Mouse (Mus musculus) frontal cortex, postnatal 10 days (tissue): ENCODE results near the gene Gpld1.
A peak's percentile ranks its signal among the peaks of the same experiment; 100 is the strongest.
"Not testable (repeated sequence)": the region's sequence is repeated elsewhere in the genome, so short reads cannot be mapped to it uniquely, and the experiment has no call there.

Experiments
- DNase-seq, 2 experiments: peaks; one replicate each; pipeline ENCODE4 v3.0.0; 2022; ENCODE audit warnings: low spot score in 2 of 2, mixed read lengths in 1 of 2

Gene Gpld1

DNA sequence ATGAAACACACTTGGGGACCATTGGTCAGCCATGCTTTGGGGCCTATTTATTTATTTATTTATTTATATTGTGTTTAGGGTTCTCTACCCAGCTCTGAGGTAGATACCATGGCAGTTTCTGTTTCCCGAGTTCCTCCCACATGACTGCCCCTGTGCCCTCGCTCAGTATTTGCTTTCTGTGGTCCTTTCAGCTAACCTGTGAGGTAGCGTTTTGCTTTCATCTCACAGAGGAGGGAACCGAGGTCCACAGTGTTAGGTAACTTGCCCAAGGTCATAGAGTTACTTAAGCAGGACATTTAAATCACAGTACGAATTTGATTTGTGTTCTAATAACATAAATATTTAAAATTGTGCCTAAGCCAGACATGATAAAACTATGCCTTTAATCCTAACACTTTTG, 4.2 kb downstream of the Gpld1 start:
- DNase-seq, result no peak

DNA sequence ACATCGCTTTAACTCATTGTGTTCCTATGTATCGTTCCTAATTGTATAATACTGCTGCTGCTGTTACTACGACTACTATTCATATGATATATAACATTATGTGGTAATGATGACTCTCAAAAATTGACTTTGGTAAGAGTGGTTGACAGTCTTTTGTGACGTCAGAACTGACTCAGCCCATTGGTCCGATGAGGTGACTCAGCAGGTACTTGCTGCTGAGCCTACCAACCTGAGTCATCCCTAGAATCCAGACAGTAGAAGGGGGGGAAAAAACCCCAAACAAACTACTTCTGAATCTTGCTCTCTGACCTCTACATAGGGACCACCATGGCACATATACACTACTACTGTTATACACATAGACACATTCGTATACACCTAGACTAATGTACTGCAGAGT, 5.9 kb downstream of the Gpld1 start:
- DNase-seq, result no peak

DNA sequence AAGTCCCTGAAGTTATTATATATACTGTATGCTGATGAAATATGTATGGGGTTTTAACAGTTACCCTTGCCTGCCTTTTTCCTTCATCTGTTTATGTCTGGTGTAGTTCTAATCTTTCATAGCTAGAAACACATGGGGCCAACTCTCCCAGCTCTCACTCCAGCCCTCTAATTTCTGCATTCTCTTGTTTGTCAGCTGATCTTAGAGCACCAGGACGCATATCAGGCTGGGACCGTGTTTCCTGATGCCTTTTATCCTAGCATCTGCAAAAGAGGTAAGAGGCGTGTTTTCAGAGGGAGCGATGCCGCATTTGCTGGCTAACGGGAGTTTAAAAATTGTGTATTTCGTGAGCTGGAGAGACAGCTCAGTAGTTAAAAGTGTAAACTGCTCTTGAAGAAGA, 9.7 kb downstream of the Gpld1 start:
- DNase-seq, result no peak

DNA sequence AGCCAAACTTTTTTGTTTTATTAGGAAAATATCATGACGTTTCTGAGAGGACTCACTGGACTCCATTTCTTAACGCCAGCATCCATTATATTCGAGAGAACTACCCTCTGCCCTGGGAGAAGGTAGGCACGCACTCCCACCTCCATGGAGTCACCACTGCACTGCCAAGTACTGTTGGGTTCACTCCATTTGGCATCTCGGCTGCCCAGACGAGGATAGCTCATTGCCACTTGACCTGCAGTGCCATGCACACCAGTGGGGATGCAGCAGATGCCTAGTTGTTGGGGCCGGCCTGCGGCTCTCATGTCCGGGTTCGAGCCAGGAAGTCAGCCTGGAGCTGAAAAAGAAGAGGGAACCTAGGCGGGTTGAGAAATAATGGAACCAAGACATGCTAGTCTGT, 12.1 kb downstream of the Gpld1 start:
- no peak for DNase-seq

DNA sequence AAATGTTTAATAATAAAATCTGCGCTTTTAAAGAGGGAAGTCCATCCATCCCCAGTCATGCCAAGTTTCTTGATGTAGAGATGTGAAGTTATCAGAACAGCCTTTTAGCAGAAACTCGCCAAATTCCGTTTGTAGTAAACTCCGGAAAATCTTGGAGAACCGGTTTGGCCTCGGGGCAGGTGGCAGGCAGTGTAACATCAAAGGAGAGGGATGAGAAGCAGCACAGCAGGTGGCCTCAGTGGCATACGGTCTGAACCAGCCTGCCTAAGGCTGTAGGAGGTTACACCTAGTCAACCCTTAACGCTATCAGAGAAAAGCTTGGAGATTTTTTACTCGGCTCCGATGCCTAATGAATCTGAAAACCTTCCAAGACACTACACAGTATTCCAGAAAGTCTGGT, 12.5 kb downstream of the Gpld1 start:
- DNase-seq, result no peak

DNA sequence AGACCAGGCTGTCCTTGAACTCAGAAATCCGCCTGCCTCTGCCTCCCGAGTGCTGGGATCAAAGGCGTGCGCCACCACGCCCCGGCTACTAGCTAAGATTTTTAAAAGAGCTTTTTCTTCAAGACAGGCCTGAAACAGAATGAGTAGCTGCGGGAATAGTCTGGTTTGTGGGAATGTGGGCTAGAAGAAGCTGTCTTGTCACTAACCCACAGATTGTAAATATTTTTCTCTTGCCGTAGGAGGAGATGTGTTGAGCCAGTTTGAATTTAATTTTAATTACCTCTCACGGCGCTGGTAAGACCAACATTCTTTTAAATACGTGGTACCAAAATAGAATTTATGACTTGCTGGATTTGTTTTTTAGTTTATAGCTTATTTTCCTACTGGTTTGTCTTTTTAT, 15.7 kb downstream of the Gpld1 start:
- DNase-seq, result no peak

DNA sequence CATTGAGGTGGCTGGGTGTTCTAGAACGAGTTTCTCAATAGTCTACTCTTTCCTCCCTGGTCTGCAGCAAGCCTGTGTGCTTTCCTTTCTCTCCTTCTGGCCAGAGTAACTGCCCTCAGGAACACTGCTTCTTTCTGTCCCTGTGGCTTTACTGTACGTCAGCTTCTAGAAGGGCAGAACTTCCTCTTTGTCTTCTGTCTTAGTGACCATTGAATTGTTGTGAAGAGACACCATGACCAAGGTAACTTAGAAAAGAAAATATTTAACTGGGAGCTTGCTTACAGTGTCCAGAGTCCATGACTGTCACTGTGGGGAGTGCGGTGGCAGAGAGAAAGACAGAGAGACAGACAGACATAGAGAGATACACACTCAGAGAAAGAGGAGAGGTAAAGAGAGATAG, 17.1 kb downstream of the Gpld1 start:
- DNase-seq, result no peak

DNA sequence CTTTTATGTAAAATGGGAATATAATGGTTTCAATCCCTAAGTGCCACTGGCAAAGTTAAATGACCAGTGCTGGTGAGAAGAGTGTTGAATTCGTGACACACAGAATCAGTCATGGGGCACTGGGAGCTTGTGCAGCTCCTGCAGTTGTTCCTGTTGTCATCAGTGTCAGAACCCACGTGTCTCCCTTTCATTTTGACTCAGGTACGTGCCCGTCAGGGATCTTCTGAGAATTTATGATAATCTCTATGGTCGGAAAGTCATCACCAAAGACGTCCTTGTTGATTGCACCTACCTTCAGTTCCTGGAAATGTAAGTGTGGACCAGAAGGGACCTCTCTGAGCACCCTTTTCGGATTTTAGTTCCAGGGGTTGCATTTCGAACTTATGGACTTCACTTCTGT, 19.2 kb downstream of the Gpld1 start:
- no peak for DNase-seq

DNA sequence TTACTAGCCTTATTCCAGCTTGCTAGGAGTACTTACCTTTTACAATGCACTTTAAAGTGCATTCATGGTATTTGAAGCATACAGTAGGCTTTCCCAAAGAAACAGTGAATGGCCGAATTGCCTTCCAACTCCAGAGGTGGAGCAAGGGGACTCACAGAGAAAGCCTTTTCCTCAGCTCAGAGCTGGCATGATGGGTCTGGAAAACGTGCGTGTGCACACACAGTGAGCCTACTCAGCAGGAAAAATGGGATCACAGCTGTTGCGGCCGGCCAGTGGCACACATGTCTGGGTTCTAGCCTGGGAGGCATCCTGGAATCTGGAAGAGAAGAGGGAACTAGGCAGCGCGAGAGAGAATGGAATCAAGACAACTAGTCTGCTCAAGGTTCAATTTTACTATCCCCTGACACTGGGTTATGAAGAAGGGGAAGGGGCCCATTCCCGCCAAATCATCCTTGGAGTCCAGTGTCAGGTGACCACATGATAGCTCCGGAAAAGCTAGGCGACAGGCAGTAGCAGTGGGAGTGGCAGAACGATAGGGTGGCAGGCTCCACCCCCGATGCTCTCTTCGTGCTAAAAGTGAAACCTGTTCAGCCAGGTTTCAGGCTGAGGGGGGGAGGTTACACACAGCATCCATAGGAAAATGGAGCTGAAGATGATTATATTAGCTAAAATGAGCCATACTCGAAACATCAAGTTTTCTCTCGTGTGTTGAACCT, 22.3 kb downstream of the Gpld1 start:
- no peak for DNase-seq

DNA sequence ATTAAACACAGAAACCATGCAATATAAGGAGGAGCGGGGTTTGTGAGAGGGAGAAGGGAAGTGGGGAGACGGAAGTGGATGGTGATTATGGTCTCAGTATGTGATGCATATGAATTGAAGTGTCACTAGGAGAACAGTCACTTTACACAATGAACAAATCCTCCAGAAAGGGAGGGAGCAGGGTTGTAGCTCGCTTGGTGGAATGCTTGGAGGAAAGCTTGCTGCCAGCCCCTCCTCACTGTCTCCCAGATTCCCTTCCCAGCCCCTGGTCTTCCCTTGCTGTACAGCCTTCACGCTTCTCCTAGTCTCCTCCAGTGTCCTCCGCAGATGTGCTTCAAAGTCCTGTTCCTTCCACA, 22.9 kb downstream of the Gpld1 start:
- no peak for DNase-seq

DNA sequence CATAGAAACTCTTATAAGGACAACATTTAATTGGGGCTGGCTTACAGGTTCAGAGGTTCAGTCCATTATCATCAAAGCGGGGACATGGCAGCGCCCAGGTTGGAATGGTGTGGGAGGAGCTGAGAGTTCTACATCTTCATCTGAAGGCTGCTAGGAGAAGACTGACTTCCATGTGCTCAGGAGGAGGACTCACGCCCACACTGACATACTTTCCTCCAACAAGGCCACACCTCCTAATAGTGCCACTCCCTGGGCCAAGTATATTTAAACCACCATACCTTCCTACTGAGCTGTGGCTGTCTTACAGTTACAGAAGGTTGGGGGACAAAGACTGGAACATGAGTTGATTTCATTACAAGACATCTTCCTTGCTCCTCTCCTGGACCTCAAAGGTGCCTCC, 28.8 kb downstream of the Gpld1 start:
- not testable (repeated sequence) for DNase-seq

DNA sequence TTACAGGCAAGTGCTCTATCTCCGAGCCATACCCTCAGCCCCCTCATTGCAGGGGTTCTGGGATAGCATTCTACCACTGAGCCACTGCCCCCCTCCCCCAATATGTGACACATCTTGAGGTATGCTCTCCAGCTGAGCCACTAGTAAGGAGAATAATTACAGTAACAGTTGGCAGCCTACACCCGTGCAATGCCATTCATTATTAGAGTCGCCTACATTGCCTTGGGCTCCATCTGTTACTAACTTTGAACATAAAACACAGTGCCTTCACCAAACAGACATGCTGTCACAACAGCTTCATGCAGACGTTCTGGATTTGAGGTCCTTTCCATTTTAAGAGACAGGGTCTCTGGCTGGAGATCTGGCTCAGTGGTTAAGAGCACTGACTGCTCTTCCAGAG, 33.4 kb downstream of the Gpld1 start:
- DNase-seq, result no peak

DNA sequence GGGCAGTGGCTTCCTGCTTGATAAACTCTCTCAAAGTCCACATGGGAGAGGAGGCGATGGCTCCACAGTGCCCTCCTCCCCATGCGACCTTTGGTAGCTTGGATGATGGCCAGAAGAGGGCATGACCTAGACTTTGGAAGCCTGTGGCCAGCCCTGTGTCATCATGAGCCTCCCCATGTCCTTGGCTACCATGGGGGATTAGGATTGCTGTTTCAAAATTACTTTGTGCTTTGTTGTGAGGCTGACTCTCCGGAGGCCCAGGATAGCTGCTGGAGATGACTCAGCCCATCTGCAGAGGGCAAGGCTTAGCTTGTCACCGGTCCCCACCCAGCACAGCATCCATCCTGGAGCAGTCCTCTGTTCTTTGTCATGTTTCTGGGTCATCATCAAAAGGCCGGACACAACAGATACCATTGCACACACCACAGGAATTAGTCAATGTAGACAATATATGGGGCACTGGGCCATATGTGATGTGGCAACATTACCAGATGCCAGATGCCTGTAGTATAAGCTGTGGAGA, 34.9 kb downstream of the Gpld1 start:
- no peak for DNase-seq

DNA sequence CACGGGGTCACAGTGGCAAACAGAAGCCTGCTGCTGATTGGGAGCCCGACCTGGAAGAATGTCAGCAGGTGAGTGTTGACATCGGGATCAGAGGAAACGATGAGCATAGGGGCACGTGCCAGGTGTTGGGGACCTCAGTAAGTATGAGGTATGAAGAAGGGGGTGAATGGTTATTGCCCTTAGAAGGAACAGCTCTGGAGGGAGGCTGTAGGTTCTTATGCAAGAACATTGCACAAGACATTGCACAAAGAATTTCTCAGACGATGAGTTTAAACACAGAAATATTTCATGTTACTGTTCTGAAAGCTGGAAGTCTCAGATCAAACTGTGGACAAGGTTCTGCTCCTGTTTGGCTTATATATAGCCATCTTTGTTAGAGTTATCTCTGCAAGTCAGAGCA, 38.1 kb downstream of the Gpld1 start:
- no peak for DNase-seq

DNA sequence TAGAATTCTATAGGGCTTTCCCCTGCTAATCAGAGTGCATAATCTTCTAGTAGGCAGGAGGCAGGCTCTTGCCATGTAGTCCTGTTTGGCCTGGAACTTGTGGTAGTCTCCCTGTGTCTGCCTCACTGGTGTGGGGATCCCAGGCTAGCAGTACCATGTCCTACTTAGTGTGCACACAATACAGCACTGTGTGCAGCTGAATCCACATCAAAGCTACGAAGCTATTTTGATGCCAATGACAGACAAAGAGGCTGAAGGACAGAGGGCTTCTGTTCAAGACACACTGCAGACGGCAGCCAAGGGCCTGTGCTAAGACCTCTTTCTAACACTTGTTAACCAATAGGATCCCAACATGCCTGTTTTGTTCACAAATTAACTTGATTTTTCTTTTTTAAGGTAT, 42.5 kb downstream of the Gpld1 start:
- peak in 1 of 2 experiments; percentile 24 for DNase-seq

DNA sequence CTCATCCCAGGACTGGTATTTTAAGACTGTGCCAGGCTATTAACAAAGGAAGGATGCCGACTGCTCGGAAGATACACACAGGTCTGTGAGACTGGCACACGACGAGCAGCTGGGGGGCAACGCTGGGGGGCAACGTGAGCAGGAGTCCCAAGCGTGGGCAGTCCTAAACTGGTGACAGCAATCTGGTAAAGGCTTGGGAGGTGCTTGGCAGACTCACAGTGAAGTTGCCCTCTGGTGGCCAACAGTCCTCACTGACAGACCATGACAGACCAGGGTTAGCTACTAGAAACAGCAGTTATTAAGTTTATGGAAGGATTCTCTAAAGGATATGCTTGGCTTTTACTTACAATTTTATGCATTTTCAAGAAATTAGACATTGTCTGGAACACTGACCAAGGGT, 45.4 kb downstream of the Gpld1 start:
- peak in 1 of 2 experiments; percentile 62 for DNase-seq

DNA sequence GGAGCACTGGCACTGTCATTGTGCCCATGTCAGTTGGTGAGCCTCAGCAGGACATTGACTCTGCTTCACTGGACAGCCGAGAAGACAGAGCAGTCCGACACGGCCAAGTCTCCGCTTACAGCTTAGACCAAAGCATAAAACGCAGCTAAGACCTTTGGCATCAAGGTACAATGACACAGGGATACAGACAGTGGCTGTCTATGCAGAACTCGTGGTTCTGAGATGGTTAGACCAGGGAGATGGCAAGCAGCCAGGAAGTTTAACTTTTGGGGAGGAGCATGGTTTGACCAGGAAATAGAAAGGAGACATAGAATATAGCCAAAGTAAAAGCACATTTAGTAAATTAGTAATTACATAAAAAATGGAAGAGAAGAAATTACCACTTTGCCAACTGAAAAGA, 46.1 kb downstream of the Gpld1 start:
- no peak for DNase-seq

DNA sequence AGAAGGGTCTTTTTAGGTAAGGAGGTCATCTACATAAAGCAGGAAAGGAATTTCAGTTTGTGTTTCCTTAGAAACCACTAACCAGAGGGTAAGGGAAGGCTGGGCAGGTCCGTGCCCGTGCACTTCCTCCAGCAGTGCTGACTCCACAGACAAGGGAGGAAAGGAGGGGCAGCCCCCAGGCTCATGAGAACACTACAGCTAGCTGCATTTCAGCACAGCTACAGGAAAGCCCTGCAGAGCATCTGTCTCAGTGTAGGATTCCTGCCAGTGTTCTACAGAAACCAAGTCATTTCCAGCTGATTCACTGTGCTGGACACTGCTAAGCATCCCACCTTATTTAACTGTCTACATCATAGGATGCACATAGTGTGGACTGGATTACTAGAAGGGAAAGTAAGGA, 50.2 kb downstream of the Gpld1 start:
- no peak for DNase-seq

DNA sequence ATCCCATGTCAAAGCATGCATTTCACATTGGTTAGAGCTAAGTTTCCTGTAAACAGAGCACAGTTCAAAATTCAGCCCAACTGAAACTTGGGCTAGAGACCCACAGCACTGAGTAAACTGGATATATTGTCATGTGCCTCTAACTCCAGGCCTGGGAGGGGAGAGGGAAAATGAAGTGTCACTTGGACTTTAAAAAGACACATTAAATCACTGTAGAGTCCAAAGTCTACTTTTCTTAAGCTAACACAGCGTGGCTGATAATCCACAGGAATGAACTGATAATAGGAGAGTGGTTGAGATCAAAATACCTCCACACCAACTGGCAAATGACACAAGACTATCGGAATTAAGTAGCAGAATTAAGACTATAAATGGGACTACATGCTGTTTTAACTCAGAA, 56.6 kb downstream of the Gpld1 start:
- DNase-seq, result no peak

DNA sequence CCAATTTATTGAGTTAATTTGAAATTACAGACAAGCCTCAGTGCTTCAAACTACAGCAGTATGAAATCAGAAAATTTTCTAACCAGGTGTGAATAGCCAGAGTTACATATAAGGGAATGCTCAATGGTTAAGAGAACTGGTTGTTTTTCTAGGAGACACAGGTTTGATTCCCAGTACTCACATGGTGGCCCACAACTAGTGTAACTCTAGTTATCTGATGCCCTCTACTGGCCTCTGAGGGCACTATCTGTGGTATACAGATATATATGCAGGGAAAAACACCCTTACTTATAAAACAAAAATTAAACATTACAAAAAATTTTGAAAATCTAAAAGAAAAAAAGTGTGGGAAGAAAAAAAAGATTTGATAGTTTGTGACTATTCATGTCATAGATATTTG, 60.0 kb downstream of the Gpld1 start:
- no peak for DNase-seq

DNA sequence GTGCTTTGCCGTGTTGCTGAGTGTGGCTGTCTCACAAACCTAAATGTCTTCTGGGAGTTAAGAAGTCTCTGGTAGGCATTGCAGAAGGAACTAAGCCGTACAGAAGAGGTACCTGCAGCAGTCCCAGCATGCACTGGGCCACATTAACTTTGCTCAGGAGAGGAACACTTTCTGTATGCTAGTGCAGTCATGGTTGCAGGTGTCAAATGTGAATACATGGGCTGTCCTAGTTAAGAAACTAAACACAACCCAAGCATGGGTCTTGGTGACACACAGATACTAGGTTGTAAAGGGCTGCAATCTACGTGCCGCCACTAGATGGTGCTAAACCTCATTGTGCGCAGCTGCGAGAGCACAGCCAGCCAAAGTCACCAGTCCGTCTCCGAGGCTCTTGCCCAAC, 64.2 kb downstream of the Gpld1 start:
- DNase-seq, result no peak

DNA sequence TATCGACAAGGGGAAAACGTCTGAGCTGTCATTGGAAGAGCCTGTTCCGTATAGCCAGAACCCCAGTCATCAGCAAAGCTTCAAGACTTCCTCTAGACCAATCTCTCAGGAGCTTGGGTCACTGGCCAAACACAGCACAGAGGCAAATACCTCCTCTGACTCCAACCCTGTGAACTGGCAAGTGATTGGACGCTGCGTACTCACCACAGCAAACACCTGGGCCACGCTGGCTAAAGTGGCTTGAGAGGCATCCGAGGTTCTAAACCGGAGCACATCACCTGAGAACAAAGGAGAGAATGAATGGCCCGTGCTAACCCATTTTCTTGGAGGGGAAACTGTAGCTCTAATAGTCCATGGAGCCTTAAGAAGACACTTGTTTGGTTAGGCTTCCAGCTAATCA, 75.4 kb downstream of the Gpld1 start:
- no peak for DNase-seq

DNA sequence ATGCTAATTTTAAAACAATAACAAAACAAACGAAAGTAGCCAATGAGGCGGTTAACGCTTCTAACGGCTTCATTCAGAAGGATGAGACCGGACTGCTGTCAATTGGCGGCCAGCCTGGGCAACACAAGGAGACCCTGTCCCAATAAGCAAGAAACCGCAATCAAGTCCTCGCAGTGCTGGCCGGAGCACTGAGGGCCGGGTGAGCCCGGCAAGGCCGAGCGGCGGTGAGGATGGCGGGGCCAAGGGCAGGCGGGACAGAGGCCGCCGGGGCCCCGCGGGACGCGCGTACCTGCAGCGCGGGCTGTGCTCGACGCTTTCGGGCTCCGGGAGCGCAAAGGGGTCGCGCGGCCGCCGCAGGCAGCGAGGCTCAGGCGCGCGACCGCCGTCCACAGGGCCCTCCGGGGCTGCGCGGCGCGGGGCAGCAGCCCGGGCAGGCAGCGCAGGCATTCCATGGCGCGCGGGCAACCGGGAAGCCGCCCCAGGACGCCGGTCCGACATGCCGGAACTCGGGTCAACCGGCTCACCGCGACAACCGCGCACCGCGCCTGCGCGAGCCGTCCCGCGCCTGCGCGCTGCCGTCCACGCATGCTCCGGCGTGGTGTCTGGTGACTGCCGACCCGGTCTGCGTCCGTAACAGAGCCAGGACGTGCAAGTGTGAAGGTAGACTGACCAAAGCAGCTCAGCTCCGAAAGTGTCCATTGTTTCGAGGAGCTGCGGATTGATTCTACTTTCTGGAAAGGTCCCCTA, 77.0 kb downstream of the Gpld1 start, which contains the start of gene Mrs2:
Gene Mrs2, minus strand, starts transcription at position 587 of the 747 bp plus-strand sequence.
- DNase-seq, result peak; percentile 77 to 86
